Mouse (Mus musculus): ENCODE data around the gene Gjd3.

Gjd3 gene

DNA sequence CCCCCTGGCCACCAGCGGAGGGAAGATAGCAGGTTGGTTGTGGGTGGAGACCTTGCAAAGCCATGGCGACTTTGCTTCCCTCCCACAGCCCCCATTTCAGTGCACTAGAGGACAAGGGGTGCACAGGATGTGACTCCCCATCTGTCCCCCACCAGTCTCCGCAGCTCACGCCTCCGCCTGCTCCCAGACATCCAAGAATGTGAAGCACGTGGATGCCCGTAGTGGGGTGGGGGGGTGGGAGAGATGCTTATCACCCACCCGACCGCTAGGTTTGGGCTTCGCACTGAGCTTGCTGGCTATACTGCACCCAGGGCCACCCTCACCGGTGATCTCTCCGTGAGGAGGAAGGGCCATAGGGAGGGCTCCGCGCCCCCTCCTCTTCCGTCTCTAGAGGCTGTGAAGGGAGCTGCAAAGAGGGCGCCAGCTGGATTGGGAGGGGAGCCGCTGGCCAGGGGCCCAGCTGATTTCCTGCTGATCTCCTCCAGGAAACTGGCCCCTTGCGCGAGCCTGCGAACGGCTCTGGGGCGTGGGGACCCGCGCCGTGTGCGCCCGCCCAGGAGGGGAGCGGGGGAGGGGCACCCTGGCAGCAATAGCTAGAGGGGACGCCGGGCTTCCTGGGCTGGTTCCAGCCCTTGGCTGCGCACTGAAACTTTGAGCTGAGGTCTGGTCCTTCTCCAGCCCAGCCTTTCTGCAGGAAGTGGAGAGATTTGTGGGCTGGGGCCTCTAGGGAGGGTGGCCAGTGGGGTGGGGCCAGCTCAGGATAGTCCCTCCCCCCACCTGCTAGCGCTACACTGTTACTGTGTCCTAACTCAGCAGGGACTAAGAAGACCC lies 19.4 kb downstream of the Gjd3 start:
- DNase-seq (ENCODE audit: low spot score), result peak; percentile 83

DNA sequence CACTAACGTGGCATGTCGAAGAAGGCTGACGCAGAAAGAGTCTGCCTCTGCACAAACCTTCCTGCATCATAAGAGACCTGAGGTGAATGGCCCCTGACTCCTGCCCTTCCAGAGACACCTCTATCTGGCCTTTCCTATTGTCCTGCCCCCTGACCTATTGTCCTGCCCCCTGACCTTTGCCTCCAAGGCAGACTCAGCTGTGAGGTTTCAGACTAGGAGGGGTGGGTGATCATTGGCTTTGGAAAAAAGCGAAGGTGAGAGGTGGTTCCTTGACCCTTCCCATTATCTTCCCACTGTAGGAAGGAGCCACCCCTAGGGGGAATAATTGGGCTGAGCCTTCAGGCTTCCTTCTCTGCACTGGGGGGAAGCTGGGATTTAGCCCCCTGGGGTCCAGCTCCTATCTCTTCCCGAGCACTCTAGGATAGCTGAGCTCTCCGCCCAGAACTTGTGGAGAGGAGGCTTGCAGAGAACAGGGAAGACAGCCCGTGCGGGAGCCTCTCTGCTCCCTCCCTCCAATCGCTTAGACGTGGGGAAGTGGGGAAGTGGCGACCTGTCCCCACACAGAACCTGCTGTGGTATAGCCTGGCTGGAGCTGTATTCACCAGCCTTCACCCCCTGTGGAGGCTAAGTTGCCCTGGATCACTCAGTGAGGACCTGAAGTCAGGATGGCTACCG lies 20.3 kb downstream of the Gjd3 start:
- DNase-seq (ENCODE audit: low spot score), result no peak

DNA sequence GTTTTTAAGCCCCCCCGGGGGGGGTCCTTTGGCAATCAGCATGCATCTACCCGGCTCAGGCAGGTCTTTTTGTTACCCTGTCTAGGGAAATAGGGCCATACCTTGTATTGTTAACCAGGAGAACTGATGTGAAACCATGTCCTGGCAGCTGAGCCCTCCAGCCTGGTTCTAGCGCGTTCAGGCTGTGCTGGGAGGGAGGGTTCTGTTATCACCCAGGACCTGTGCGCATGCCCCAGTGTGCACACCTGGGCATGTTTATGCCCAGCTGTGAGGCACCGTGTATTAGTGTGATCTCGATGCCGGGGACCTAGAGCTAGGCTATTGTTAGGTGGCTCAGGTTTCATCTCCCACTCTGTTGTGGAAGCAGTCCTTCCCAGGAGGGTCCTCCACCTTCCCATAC lies 21.1 kb downstream of the Gjd3 start:
- no peak for DNase-seq (ENCODE audit: low spot score)

DNA sequence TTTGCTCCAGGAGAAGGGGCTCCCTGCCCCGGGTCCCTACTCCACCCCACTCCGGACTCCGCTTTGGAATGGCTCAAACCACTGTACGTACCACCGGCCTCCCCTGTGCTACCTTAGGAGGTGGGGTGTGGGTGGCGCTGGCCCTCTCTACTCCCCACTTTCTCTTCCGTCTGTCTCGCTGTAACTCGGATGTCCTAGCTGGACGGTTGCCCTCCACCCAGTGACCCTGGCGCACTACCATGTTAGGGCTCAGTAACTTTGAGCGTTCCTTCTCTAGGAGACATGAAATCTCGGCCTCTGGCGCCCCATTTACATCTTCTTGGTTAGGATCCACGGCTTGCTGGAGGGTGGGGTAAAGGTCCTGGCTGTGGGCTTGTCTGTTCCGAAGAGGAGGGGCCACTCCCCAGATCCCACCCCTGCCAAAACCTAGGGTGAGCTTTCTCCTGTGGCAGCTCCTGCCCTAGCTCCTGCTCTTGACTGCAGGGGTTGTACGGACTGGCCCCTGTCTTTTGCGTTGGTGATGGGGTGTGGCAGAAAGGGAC lies 21.7 kb downstream of the Gjd3 start:
- peak; percentile 88 for DNase-seq (ENCODE audit: low spot score)

DNA sequence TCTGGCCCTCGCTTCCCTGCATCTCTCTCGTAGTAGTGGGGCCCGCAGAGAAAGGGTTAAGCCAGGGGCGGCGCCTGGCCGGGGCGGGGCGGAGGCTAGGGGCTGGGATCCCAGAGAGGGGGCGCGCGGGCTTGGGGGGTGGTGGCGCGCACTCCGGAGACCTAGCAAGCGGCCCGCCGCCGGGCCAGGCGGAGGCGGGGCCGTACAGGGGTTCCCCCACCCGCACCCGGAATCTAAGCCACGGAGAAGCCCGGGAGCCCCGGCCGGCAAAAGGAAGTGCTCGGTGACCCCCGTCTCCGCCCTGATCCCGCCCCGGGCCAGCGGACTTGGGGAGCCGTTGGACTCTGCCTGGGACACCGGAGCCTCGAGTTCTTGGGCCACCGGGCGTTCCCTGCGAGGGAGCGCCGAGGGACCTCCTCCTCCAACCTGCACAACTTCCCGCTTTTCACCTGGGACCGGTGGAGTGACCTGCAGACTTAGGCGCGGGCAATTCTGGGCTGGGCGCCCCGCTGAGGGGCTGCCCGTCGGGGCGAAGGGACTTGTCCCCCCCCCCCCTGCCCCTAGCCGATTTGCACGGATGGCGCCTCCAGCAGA lies 22.4 kb downstream of the Gjd3 start:
- peak; percentile 71 for DNase-seq (ENCODE audit: low spot score)

DNA sequence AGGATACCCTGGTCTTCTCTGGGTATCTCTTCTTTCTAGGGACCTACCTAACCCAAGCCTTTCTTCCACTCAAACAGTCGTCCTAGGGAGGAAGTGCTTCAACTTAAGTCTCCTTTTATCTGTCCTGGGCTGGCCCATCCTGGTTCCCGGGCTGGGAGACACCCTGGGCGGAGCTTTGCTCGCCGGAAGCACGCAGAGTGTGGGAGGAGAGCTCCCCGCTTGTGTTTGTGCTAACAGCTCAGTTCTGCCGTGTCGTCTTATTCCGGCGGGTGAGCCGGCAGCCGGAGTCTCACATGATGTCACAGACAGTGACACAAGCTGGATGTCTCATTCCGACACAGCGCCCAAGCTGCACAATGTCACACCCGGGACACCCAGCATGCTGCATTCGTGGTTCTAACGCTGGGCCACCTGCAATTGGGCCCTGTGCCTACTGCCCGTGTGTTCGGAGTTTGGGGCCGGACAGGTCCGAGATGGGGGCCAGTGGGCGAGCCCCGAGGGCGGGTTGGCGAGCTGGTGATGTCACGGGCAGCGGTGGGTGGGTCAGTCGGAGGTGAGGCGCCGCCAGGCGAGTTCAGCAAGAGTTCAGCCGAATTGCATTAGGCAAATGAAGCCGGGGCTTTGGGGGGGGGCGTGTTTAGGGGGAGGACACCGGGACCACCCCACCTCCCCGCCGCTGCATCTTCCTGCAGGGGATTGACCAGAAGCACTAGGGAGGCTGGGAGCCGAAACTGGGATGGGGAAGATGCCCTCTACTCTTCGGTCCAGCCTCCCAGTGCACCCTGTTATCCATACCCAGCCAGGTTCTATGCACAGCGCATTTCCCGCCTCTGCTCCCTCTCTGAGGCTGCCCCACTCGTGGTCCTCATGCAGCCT lies 23.1 kb downstream of the Gjd3 start:
- peak; percentile 83 for DNase-seq (ENCODE audit: low spot score)

DNA sequence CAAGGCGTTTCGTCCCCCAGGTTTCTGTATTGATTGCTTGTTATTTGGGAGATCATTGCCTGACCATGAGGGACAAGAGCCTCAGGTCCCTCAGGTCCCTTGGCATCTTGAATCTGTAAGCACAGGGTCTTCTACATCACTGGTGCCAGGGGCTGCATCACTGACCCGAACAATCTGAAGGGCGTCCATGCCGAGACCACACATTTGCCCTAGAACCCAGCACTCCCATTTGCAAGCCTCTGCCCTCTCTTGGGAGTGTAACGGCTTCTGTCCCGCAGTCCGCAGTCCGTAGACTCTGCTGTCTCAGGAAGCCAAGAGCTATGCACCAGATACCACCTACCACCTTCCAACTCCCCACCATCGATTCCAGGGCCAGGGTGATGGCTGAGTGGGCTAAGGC lies 26.5 kb downstream of the Gjd3 start:
- no peak for DNase-seq (ENCODE audit: low spot score)

DNA sequence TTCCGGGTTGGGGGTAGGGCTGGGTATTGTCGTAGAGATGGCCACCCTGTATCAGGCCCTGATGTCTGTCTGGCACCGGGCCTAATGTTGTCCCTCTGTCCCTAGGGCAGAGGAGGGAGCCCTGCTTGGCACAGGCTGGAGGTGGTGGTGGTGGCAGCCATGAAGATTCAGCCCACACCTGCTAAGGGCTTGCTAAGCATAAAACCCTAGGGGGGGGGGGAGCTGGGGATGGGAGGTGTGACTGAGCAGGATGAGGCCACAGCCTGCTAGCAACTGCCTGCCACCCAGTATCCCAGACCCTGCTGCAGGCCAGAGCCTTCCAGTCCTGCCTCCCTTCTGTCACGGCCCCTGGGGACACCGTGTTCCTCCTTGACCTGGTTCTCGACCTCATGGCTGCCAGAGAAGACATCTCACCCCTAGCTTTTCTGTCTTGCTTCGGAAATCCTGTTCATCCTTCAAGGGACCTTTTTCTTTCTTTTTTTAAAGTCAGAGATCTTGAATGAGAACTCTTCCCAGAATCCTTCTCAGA lies 27.0 kb downstream of the Gjd3 start:
- DNase-seq (ENCODE audit: low spot score), result no peak

DNA sequence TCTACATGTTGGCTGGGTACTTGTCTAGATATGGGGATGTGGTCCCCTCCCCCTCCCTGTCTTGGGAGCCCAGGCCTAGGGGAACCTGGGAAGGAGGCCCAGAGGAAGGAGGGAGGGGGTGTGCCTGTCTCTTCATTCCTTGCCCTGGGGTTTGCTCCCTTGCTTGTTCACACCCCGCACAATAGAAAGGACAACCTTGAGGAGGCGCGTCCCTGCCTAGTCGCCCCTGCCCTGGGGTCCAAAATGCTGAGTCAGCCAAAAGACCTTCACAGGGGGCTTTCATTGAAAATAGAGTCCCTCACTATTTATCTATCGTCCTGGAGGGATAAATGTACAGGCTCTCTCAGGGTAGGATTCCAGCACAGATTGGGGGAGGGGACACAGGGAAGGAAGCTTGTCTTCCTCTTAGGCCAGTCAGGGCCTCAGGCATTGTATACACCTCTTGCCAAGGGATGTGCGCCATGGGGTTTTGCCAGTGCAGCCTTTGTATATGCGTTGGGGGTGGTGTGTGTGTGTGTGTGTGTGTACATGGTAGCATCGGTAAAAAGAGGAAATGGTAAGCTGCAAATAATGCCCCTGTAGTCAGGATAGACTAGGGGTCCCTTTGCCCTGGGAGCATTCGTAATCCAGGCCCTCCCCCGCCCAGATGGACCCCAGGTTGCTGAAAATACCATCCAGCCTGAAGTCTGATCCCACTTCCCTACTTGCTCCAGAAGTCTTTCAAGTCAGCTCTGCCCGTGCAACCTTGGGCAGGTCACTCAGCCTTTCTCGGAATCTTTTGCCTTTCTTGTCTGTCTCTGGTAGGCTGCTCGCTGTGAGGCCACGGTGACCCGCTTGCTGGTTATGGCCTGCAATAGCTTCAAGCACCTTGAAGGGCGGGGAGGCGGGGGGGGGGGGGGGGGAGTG lies 27.8 kb downstream of the Gjd3 start:
- no peak for DNase-seq (ENCODE audit: low spot score)

DNA sequence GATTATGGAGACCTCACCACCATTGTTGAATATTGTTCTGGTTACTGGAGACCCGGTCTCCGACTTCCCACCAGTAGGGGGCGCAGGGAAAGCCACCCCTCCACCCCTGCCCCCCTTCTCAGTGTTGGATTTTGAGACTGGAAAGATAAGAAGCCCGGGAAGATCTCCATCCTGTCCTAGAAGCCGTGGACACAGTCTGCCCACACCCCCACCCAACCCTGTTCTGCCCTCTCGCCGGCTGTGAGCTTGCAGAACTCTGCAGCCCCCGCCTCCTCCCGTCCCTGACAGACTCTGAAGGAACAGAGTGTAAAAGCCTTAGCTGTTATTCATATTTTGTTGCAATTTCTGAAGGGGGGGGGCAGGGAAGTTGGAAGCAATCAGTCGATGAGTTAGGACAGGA lies 28.4 kb downstream of the Gjd3 start:
- DNase-seq (ENCODE audit: low spot score), result peak; percentile 79

DNA sequence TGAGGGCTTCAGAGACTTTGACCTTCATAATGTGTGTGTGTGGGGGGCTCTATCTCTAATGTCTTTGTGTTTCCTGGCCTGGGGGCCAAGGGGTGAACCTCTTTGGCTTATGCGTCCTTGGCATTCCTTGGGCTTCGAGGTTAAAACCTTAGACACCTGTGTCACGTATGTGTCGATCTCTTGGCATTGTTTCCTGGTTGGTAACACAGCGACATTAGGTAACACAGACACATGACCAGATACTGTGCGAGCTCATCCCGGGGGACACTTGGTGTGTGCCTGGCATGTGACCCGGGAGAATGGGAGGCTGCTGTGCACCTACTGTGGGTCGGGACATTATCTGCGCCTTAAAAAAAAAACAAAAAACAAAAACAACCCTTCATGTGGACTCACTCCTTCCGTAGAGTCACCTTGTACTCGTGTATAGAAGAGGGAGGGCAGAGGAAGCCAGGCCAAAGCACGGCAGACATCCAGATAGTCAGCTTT lies 28.9 kb downstream of the Gjd3 start:
- DNase-seq (ENCODE audit: low spot score), result no peak

DNA sequence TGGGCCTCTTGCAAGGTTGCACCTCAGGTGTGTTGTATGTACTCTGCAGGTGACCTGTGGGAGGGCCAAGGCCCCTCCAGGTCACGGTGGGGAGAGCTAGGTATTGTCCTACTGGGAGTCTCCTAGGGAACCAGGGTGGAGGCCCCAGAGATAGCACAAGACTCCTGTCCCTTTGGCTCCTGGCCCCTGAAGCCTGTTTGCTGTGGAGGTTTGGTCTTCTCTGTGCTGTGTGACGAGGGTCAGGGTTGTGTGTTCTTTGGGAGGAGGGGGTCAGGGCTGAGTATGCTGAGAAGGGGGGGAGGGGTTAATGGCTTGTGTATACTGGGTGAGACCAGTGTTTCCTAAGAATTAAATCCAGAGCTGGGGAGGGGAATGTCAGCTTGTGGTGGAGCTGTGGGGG lies 29.5 kb downstream of the Gjd3 start:
- DNase-seq (ENCODE audit: low spot score), result peak; percentile 60

DNA sequence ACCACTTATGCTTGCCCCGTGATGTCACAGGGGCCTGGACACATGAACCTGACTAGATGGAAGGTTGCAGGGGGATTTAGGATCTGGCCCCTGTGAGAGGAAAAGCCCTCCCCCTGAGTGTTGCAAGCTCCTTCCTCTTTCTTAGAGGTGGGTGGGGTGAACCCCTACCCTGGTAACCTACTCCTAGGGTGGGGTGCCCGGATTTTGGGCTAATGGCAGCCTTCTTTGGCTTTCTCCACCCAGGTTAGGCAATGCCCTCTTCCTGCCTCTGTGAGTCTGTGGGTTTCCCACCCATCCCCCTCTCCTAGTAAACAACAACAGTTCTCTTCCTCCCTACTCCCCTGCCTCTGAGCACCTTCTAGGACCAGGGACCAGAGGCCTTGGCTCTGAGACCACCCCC lies 30.1 kb downstream of the Gjd3 start:
- DNase-seq (ENCODE audit: low spot score), result no peak

DNA sequence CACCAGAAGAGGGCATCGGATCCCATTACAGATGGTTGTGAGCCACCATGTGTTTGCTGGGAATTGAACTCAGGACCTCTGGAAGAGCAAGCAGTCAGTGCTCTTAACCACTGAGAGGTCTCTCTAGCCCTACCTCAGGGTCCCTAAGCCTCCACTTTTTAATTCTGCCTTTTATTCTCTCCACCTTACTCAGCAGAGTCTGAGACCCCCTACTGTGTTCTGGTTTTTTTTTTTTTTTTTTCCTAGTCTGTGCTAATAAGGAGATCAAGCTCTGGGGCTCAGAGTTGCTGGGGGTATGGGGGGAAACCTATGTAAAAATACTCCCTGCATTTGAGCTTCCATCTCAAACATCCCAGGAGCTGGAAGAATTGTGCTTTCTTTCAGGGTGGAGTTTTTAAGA lies 30.7 kb downstream of the Gjd3 start:
- DNase-seq (ENCODE audit: low spot score), result no peak

DNA sequence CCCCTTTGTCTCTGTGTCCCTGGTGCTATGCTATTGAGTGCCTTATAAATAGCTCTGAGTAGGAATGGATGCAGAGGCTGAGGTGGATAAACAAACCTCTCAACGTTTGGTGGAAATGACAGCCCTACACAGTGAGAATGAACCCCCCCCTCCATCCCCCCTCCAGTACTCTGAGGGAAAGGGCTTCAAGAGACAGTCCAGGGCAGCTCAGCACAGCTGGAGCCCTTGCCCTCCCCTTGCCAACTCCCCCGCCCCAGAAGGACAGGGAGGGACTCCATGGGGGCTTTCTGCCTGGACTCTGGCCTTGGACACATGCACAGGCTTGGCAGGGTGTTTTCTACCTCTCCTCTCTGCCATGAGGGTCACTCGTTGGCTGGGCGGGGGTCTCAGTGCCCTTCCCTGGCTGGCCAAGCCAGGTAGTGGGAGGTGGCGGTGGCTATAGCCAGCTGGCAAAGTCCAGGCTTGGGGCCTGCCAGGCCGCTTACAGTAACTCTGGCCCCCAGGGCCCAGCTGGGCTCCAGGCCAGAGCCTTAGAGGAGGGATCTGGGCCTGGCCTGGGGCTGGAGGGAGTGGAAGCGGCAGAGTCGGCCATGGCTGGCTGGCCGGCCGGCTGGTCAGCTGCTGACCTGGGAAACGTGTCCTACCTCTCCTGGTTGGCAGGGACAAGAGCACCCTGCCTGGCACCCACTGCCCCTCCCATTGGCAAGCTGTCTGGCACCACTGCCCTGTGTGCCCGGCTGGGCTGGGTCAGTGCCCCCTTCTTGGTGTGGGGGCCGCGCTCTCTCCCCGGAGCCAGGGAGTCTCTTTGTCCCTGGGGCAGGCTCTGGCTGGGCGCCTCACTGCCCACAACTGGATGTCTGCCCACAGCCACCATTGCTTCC lies 31.6 kb downstream of the Gjd3 start:
- DNase-seq (ENCODE audit: low spot score), result peak; percentile 97

DNA sequence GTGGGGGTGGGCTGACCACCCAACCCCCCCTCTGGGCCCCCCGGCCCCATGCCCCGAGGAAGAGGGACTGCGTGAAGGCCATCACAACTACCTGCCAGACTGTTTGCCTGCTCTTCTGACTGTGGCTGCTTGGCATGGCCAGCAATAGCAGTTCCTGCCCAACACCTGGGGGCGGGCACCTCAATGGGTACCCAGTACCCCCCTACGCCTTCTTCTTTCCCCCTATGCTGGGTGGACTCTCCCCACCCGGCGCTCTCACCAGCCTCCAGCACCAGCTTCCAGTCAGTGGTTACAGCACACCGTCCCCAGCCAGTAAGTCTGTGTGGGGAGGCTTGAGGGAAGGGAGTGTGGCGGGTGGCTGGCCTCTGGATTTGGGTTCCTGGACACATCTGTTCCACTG lies 32.3 kb downstream of the Gjd3 start:
- DNase-seq (ENCODE audit: low spot score), result no peak

DNA sequence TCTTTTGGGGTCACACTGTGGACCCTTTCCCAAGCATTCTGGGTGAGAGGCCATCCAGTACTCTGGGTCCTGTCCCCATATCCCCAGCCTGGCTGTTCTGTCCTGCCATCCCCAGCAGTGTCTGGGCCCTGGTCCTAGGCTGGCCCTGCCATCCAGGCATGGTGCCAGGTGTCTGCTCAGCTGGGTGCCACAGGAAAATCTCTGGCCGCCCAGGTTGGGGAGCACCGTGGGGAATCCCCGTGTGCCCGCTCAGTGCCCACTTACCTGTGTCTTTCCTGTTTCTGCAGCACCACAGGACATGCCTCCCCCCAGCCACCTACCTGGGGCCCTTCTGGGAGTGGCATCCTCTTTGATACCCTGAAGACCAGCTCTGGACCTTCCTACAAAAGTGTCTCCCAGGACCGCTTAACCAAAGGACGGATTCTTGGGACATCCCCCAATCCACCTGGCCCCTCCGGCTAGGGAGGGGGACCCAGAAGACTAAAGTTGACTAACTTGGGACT lies 32.8 kb downstream of the Gjd3 start:
- DNase-seq (ENCODE audit: low spot score), result peak; percentile 60

DNA sequence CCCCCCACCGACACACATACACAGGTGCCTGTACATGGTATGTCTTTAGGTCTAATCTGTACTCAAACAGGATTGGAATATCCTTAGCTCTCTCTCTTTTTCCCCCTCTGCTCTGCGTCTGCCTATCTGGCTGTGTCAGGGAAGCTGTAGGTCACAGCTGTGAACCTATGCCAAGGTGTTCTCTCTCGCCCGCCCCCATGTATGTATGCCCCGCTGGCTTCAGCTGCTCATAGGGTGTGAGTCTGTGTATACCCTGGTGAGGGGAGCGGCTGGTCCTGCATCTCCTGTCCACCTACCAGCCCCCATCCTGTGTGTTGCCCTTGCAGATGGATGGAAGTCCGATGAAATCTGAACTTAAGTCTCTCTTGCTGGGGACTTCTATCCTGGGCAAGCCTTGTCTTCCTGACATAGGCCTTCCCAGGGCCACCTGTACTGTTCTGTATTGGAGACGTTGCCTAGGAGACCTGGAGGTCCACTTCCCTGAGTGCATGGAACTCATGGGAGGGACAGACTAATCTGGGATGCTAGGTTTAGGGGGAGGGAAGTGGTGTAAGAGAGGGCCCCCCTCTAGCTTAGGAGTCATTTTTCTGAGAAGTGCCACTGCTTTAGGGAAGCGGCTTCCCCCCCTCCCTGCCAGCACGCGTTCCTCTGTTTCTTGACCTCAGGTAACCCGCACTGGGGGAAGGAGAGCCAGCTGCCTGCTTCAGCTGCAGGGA lies 33.4 kb downstream of the Gjd3 start:
- DNase-seq (ENCODE audit: low spot score), result no peak

All from adipocyte (in vitro differentiated cells).